10 mouse cellular contexts compared by ENCODE assay signal in genomic region chr14:54994136-54994868, GRCm38 (mm10). TPM values are rescaled to one million over a fixed set of nuclear protein-coding genes. Genes with fewer than 3 reads are reported as not detected.
A peak's percentile ranks its signal among the peaks of the same experiment; 100 is the strongest.
DNase-seq lines count a peak whose midpoint lies in the region; ATAC-seq and TF ChIP-seq lines count a peak whose summit lies in the region.
"Had no signal": no experiment of that assay in that cellular context is flagged by ENCODE, and none has a peak within 500 bp of the region (broad histone marks: within the 10 kb centered on the region; RNA-seq: fewer than 3 reads in every experiment).

Gene Myh7, minus strand, starts transcription at chr14:54994626.

- H3K9ac ChIP-seq in forebrain, embryonic 12.5 days: peak within 1 kb of the TSS; percentile 44
- H3K9ac ChIP-seq in heart, postnatal 0 days (replicated peaks; ENCODE audit: low read depth, low read length): peak within 1 kb of the TSS; percentile 67
- 0 out of 2 replicates have a peak within 1 kb of the TSS, but pooled peaks have one; percentile 4 for H3K9ac ChIP-seq in midbrain, embryonic 12.5 days (replicated peaks)
- no peak within 1 kb of the TSS for H3K9ac ChIP-seq in liver, embryonic 11.5 days (ENCODE audit: low read depth, low read length)

- H3K27me3 ChIP-seq in forebrain, embryonic 12.5 days: no peaks in the 10 kb centered on the region
- H3K27me3 ChIP-seq in heart, postnatal 0 days (ENCODE audit: control insufficient read depth, insufficient read depth, low read length): no peaks in the 10 kb centered on the region
- H3K27me3 ChIP-seq in midbrain, embryonic 12.5 days: peaks cover 4% of the 10 kb centered on the region; the same call in 1 of the 2 replicates
- H3K27me3 ChIP-seq in liver, embryonic 11.5 days (replicated peaks; ENCODE audit: control insufficient read depth, insufficient read depth, low read length): no peaks in the 10 kb centered on the region; the same call in none of the 2 replicates

- H3K36me3 ChIP-seq in forebrain, embryonic 12.5 days (replicated peaks): no peaks in the 10 kb centered on the region
- H3K36me3 ChIP-seq in heart, postnatal 0 days (replicated peaks; ENCODE audit: control insufficient read depth, insufficient read depth, low read length): peaks cover 25% of the 10 kb centered on the region
- H3K36me3 ChIP-seq in midbrain, embryonic 12.5 days: no peaks in the 10 kb centered on the region
- no peaks in the 10 kb centered on the region for H3K36me3 ChIP-seq in liver, embryonic 11.5 days (ENCODE audit: control insufficient read depth, insufficient read depth, low read length)

- no peak for TF ChIP-seq CTCF in heart, postnatal 0 days (IDR thresholded peaks at IDR 0.05; ENCODE audit: low read depth)

- H3K9me3 ChIP-seq in forebrain, embryonic 12.5 days: no peaks in the 10 kb centered on the region
- no peaks in the 10 kb centered on the region for H3K9me3 ChIP-seq in heart, postnatal 0 days (replicated peaks; ENCODE audit: control insufficient read depth, low read length)
- H3K9me3 ChIP-seq in midbrain, embryonic 12.5 days: no peaks in the 10 kb centered on the region
- no peaks in the 10 kb centered on the region for H3K9me3 ChIP-seq in liver, embryonic 11.5 days (ENCODE audit: control insufficient read depth, low read length)

- DNase-seq in frontal cortex, postnatal 10 days (ENCODE audit: low spot score in 2 of 2): no peak
- peak; percentile 87 for DNase-seq in heart, postnatal 0 days (ENCODE audit: low spot score)
- DNase-seq in liver, embryonic 11.5 days (ENCODE audit: low spot score): no peak
- no peak for DNase-seq in urinary bladder, postnatal 36 days (ENCODE audit: low spot score in 2 of 2)
- DNase-seq in cerebellum, postnatal 14 days: no peak

- peak; percentile 71; the same call in 1 of the 2 replicates for TF ChIP-seq EP300 in heart, postnatal 0 days (IDR thresholded peaks at IDR 0.05; ENCODE audit: low read depth)

- 54% methylated on average over 11 of the region's 11 CpGs for WGBS in forebrain, embryonic 12.5 days
- 15% methylated on average over 11 of the region's 11 CpGs for WGBS in heart, postnatal 0 days
- 47% methylated on average over 11 of the region's 11 CpGs for WGBS in midbrain, embryonic 12.5 days
- 56% methylated on average over 11 of the region's 11 CpGs for whole genome bisulfite sequencing in liver, embryonic 11.5 days

- peak within 1 kb of the TSS; percentile 88 for H3K27ac ChIP-seq in forebrain, embryonic 12.5 days
- H3K27ac ChIP-seq in heart, postnatal 0 days (ENCODE audit: low read depth): peak within 1 kb of the TSS; percentile 99
- peak within 1 kb of the TSS; percentile 92 for H3K27ac ChIP-seq in midbrain, embryonic 12.5 days (replicated peaks)
- no peak within 1 kb of the TSS for H3K27ac ChIP-seq in liver, embryonic 11.5 days (ENCODE audit: low read depth, low read length)

- no peak within 1 kb of the TSS for H3K4me3 ChIP-seq in forebrain, embryonic 12.5 days (replicated peaks)
- peak within 1 kb of the TSS; percentile 46 for H3K4me3 ChIP-seq in heart, postnatal 0 days (ENCODE audit: low read depth, low read length)
- no peak within 1 kb of the TSS for H3K4me3 ChIP-seq in midbrain, embryonic 12.5 days
- no peak within 1 kb of the TSS for H3K4me3 ChIP-seq in liver, embryonic 11.5 days (ENCODE audit: low read depth, low read length)

- peak; percentile 50; the same call in 1 of the 2 replicates for ATAC-seq in frontal cortex, adult (ENCODE audit: low TSS enrichment)
- 0 out of 2 replicates have a peak, but pooled peaks have one; percentile 10 for ATAC-seq in forebrain, embryonic 12.5 days (ENCODE audit: low FRiP score)
- peak; percentile 57 for ATAC-seq in heart, postnatal 0 days (ENCODE audit: insufficient read depth, low read depth)
- no peak for ATAC-seq in midbrain, embryonic 12.5 days (ENCODE audit: low FRiP score, low read depth)
- ATAC-seq in liver, embryonic 11.5 days (replicated peaks; ENCODE audit: low FRiP score): no peak

- peak within 1 kb of the TSS; percentile 13 for H3K4me2 ChIP-seq in forebrain, embryonic 12.5 days
- peak within 1 kb of the TSS; percentile 62 for H3K4me2 ChIP-seq in heart, postnatal 0 days (ENCODE audit: low read depth, low read length)
- peak within 1 kb of the TSS; percentile 28 for H3K4me2 ChIP-seq in midbrain, embryonic 12.5 days (replicated peaks)
- H3K4me2 ChIP-seq in liver, embryonic 11.5 days: no peak within 1 kb of the TSS

- H3K4me1 ChIP-seq in forebrain, embryonic 12.5 days: peaks cover 39% of the 10 kb centered on the region
- peaks cover 19% of the 10 kb centered on the region; the same call in 1 of the 2 replicates for H3K4me1 ChIP-seq in heart, postnatal 0 days (ENCODE audit: control insufficient read depth, insufficient read depth)
- H3K4me1 ChIP-seq in midbrain, embryonic 12.5 days: peaks cover 37% of the 10 kb centered on the region
- no peaks in the 10 kb centered on the region; the same call in 1 of the 2 replicates for H3K4me1 ChIP-seq in liver, embryonic 11.5 days (replicated peaks; ENCODE audit: control insufficient read depth, insufficient read depth, low read length)

RNA-seq across cellular contexts. Expression of gene Myh7, which starts in this region (rescaled TPM):
- 3.6 and 4.2 TPM in 2 replicates for polyA plus RNA-seq in forebrain, embryonic 12.5 days (2016; fragmentation: Nextera tagmentation; extraction: Ambion mirVana)
- total RNA-seq in heart, postnatal 0 days (2014; rRNA removed; ENCODE audit: low replicate concordance): 4,273 and 4,731 TPM in 2 replicates
- 1,026 and 1,537 TPM in 2 replicates for polyA plus RNA-seq in heart, postnatal 0 days (2015; fragmentation: Nextera tagmentation; extraction: Ambion mirVana)
- polyA plus RNA-seq in midbrain, embryonic 12.5 days (2016; fragmentation: Nextera tagmentation; extraction: Ambion mirVana): 2.3 and 4.1 TPM in 2 replicates
- polyA plus RNA-seq in liver, embryonic 11.5 days (2014; fragmentation: Nextera tagmentation; extraction: Ambion mirVana): 2.7 and 9.7 TPM in 2 replicates
- total RNA-seq: hematopoietic stem cell, adult 5-6 weeks; monocyte, adult 5-6 weeks had no signal

Comparison
In these comparisons a context has a peak if more than half of its experiments do, and no peak if none do; other contexts are left out.
1. RNA of gene Myh7 (polyA plus RNA-seq): 1,026 to 1,537 TPM in heart, postnatal 0 days; 2.7 to 9.7 TPM in liver, embryonic 11.5 days, 3.6 to 4.2 TPM in forebrain, embryonic 12.5 days and 2.3 to 4.1 TPM in midbrain, embryonic 12.5 days; every median in the first group is over 10 times any median in the second.
2. ATAC-seq: peak in frontal cortex, adult (single experiment), forebrain, embryonic 12.5 days (single experiment) and heart, postnatal 0 days (single experiment); none in midbrain, embryonic 12.5 days (single experiment) and liver, embryonic 11.5 days (single experiment).